Mouse (Mus musculus) stomach, embryonic 15.5 days (tissue): ENCODE results near the gene Ccr1l1. TPM values are rescaled to one million over a fixed set of nuclear protein-coding genes. Genes with fewer than 3 reads are reported as not detected.
A peak's percentile ranks its signal among the peaks of the same experiment; 100 is the strongest.

Experiments
- ATAC-seq: fragments of 200-750 bp; cut with Nextera tagmentation; 2 replicates; pipeline ENCODE4 v1.8.0; 2017; ENCODE audit warnings: low read depth, moderate number of reproducible peaks, moderate TSS enrichment; ENCODE audit not compliant: insufficient read depth, low FRiP score
- H3K27ac ChIP-seq: fragments of 300-500 bp; sonication (generic); 2 replicates; pipeline ENCODE4 v1.5.1; 2015; ENCODE audit warnings: mild to moderate bottlenecking, inconsistent platforms
- H3K27me3 ChIP-seq: fragments of 300-500 bp; sonication (generic); replicated peaks from 2 replicates; pipeline ENCODE4 v1.6.1; 2015; ENCODE audit warnings: inconsistent platforms
- H3K36me3 ChIP-seq: fragments of 300-500 bp; sonication (generic); 2 replicates; pipeline ENCODE4 v1.6.1; 2015; ENCODE audit warnings: inconsistent platforms
- H3K4me1 ChIP-seq: fragments of 300-500 bp; sonication (generic); 2 replicates; pipeline ENCODE4 v1.6.1; 2015; ENCODE audit warnings: inconsistent platforms
- H3K4me2 ChIP-seq: fragments of 300-500 bp; sonication (generic); 2 replicates; pipeline ENCODE4 v1.6.1; 2015; ENCODE audit warnings: mild to moderate bottlenecking, inconsistent platforms
- H3K4me3 ChIP-seq: fragments of 300-500 bp; sonication (generic); replicated peaks from 2 replicates; pipeline ENCODE4 v1.5.1; 2015; ENCODE audit warnings: inconsistent platforms
- H3K9ac ChIP-seq: fragments of 300-500 bp; sonication (generic); 2 replicates; pipeline ENCODE4 v1.6.1; 2015; ENCODE audit warnings: inconsistent platforms
- H3K9me3 ChIP-seq: fragments of 300-500 bp; sonication (generic); 2 replicates; pipeline ENCODE4 v1.6.1; 2016; ENCODE audit warnings: inconsistent platforms
- WGBS: fragments of 180-500 bp; shearing (Covaris S2); methylation state at CpG from one replicate; pipeline ENCODE4 v1.1.7; 2015; 5-methylcytosine and 5-hydroxymethylcytosine counted together
- polyA plus RNA-seq: library from polyadenylated mRNA; unstranded; fragments of >200 nt; fragmentation: Nextera tagmentation; extraction: Ambion mirVana; gene quantifications from 2 replicates; pipeline ENCODE4 v1.2.1, GENCODE M21; 2015

Ccr1l1 gene
- polyA plus RNA-seq, 1 experiment from 2014 or later = not detected

- Histone ChIP-seq H3K9me3 (no peaks in the 10 kb centered on the region), H3K27ac (no peak overlapping the region), H3K4me1 (no peaks in the 10 kb centered on the region), H3K27me3 (no peaks in the 10 kb centered on the region), H3K9ac (no peak overlapping the region), H3K36me3 (no peaks in the 10 kb centered on the region), H3K4me2 (no peak overlapping the region), H3K4me3 (no peak overlapping the region)
- WGBS = 94% methylated on average over 5 of the region's 5 CpGs
- no peak for ATAC-seq
Observed at GRCm38 (mm10) chr9:123933716-123934445, 44.3 kb downstream of the Ccr1l1 start.

GRCm38 (mm10) chr9:123932911-123933675 is 45.1 kb downstream of the Ccr1l1 start:
- H3K27me3 ChIP-seq = no peaks in the 10 kb centered on the region
- no peak for ATAC-seq
- WGBS = 88% methylated on average over 19 of the region's 19 CpGs

GRCm38 (mm10) chr9:123931761-123932700 is 46.2 kb downstream of the Ccr1l1 start:
- WGBS = 51% methylated on average over 6 of the region's 6 CpGs
- ATAC-seq = peak; percentile 20; the same call in 1 of the 2 replicates

More at GRCm38 (mm10) chr9:123932911-123933675, 45.1 kb downstream of the Ccr1l1 start:
- Histone ChIP-seq H3K36me3 (no peaks in the 10 kb centered on the region), H3K4me2 (no peak overlapping the region), H3K4me1 (no peaks in the 10 kb centered on the region), H3K9ac (no peak overlapping the region), H3K9me3 (no peaks in the 10 kb centered on the region), H3K4me3 (no peak overlapping the region), H3K27ac (no peak overlapping the region)

GRCm38 (mm10) chr9:123930926-123931325 is 47.3 kb downstream of the Ccr1l1 start:
- peak overlapping the region; percentile 35; the same call in 1 of the 2 replicates for H3K27ac ChIP-seq
- no peak for ATAC-seq
- 64% methylated on average over 3 of the region's 3 CpGs for WGBS

More at GRCm38 (mm10) chr9:123931761-123932700, 46.2 kb downstream of the Ccr1l1 start:
- H3K27ac ChIP-seq = peak overlapping the region; percentile 26; the same call in 1 of the 2 replicates
- H3K36me3 ChIP-seq = no peaks in the 10 kb centered on the region
- no peak overlapping the region for H3K4me2 ChIP-seq
- H3K9ac ChIP-seq = no peak overlapping the region
- H3K9me3 ChIP-seq = no peaks in the 10 kb centered on the region
- H3K4me3 ChIP-seq = no peak overlapping the region
- no peaks in the 10 kb centered on the region for H3K4me1 ChIP-seq
- no peaks in the 10 kb centered on the region for H3K27me3 ChIP-seq

GRCm38 (mm10) chr9:123930476-123930875 is 47.7 kb downstream of the Ccr1l1 start:
- Histone ChIP-seq H3K36me3 (no peaks in the 10 kb centered on the region), H3K27me3 (no peaks in the 10 kb centered on the region), H3K9ac (no peak overlapping the region), H3K4me3 (no peak overlapping the region), H3K4me1 (peaks cover 5% of the 10 kb centered on the region; the same call in 1 of the 2 replicates), H3K27ac (peak overlapping the region; percentile 35; the same call in 1 of the 2 replicates), H3K4me2 (no peak overlapping the region), H3K9me3 (no peaks in the 10 kb centered on the region)
- 76% methylated on average over 3 of the region's 3 CpGs for WGBS
- ATAC-seq = no peak

More at GRCm38 (mm10) chr9:123930926-123931325, 47.3 kb downstream of the Ccr1l1 start:
- no peak overlapping the region for H3K9ac ChIP-seq
- H3K27me3 ChIP-seq = no peaks in the 10 kb centered on the region
- H3K36me3 ChIP-seq = no peaks in the 10 kb centered on the region
- H3K9me3 ChIP-seq = no peaks in the 10 kb centered on the region
- no peak overlapping the region for H3K4me2 ChIP-seq
- H3K4me3 ChIP-seq = no peak overlapping the region
- peaks cover under 1% of the 10 kb centered on the region; the same call in 1 of the 2 replicates for H3K4me1 ChIP-seq

- Histone ChIP-seq H3K9me3 (no peaks in the 10 kb centered on the region), H3K27me3 (no peaks in the 10 kb centered on the region), H3K4me2 (no peak overlapping the region), H3K36me3 (no peaks in the 10 kb centered on the region), H3K4me3 (no peak overlapping the region), H3K4me1 (peaks cover 6% of the 10 kb centered on the region; the same call in 1 of the 2 replicates), H3K9ac (no peak overlapping the region), H3K27ac (no peak overlapping the region)
- ATAC-seq = no peak
- 71% methylated on average over 4 of the region's 4 CpGs for WGBS
Observed at GRCm38 (mm10) chr9:123929936-123930335, 48.3 kb downstream of the Ccr1l1 start.

- Histone ChIP-seq H3K4me3 (no peak overlapping the region), H3K27ac (peak overlapping the region; percentile 35; the same call in 1 of the 2 replicates), H3K9me3 (no peaks in the 10 kb centered on the region), H3K9ac (no peak overlapping the region), H3K36me3 (no peaks in the 10 kb centered on the region), H3K27me3 (no peaks in the 10 kb centered on the region), H3K4me2 (no peak overlapping the region), H3K4me1 (peaks cover 8% of the 10 kb centered on the region)
- WGBS = 38% methylated on average over 8 of the region's 8 CpGs
- ATAC-seq = no peak
Observed at GRCm38 (mm10) chr9:123928759-123929246, 49.4 kb downstream of the Ccr1l1 start.

GRCm38 (mm10) chr9:123928118-123928758 is 50.0 kb downstream of the Ccr1l1 start:
- no peak for ATAC-seq
- Histone ChIP-seq H3K27ac (peak overlapping the region; percentile 57; the same call in 1 of the 2 replicates), H3K4me2 (no peak overlapping the region), H3K27me3 (no peaks in the 10 kb centered on the region), H3K9ac (no peak overlapping the region), H3K36me3 (no peaks in the 10 kb centered on the region), H3K4me1 (peaks cover 14% of the 10 kb centered on the region), H3K4me3 (no peak overlapping the region), H3K9me3 (no peaks in the 10 kb centered on the region)
- 62% methylated on average over 12 of the region's 12 CpGs for WGBS

GRCm38 (mm10) chr9:123927281-123927960 is 50.8 kb downstream of the Ccr1l1 start:
- Histone ChIP-seq H3K4me1 (peaks cover 17% of the 10 kb centered on the region), H3K27me3 (no peaks in the 10 kb centered on the region), H3K9me3 (no peaks in the 10 kb centered on the region), H3K36me3 (no peaks in the 10 kb centered on the region), H3K9ac (no peak overlapping the region), H3K27ac (peak overlapping the region; percentile 57), H3K4me3 (no peak overlapping the region), H3K4me2 (no peak overlapping the region)
- WGBS = 54% methylated on average over 16 of the region's 16 CpGs
- no peak for ATAC-seq
